Mouse (Mus musculus) hindbrain, embryonic 16.5 days (tissue): ENCODE measurements around the gene Gm49776. TPM values are rescaled to one million over a fixed set of nuclear protein-coding genes. Genes with fewer than 3 reads are reported as not detected.
"Not testable (repeated sequence)": the region's sequence is repeated elsewhere in the genome, so short reads cannot be mapped to it uniquely, and the experiment has no call there.

Experiments
- ATAC-seq: fragments of 200-750 bp; cut with Nextera tagmentation; 2 replicates; pipeline ENCODE4 v1.8.0; 2017; ENCODE audit warnings: moderate TSS enrichment, moderate library complexity
- H3K27ac ChIP-seq: fragments of 300-500 bp; sonication (generic); 2 replicates; pipeline ENCODE4 v1.5.1; 2014; ENCODE audit warnings: low read depth, mild to moderate bottlenecking, control low read depth, low read length, moderate library complexity
- H3K27me3 ChIP-seq: fragments of 300-500 bp; sonication (generic); replicated peaks from 2 replicates; pipeline ENCODE4 v1.6.1; 2014; ENCODE audit warnings: low read length; ENCODE audit not compliant: control insufficient read depth, insufficient read depth
- H3K36me3 ChIP-seq: fragments of 300-500 bp; sonication (generic); 2 replicates; pipeline ENCODE4 v1.6.1; 2014; ENCODE audit warnings: mild to moderate bottlenecking, low read length, moderate library complexity, mixed read lengths; ENCODE audit not compliant: control insufficient read depth, insufficient read depth
- H3K4me1 ChIP-seq: fragments of 300-500 bp; sonication (generic); 2 replicates; pipeline ENCODE4 v1.6.1; 2014; ENCODE audit warnings: low read depth, low read length; ENCODE audit not compliant: control insufficient read depth, insufficient read depth
- H3K4me2 ChIP-seq: fragments of 300-500 bp; sonication (generic); 2 replicates; pipeline ENCODE4 v1.6.1; 2014; ENCODE audit warnings: mild to moderate bottlenecking, low read length, control low read depth, moderate library complexity
- H3K4me3 ChIP-seq: fragments of 300-500 bp; sonication (generic); 2 replicates; pipeline ENCODE4 v1.5.1; 2014; ENCODE audit warnings: mild to moderate bottlenecking, low read length, control low read depth, moderate library complexity
- H3K9ac ChIP-seq: fragments of 300-500 bp; sonication (generic); 2 replicates; pipeline ENCODE4 v1.6.1; 2014; ENCODE audit warnings: low read depth, mild to moderate bottlenecking, control low read depth, low read length, moderate library complexity
- H3K9me3 ChIP-seq: fragments of 300-500 bp; sonication (generic); 2 replicates; pipeline ENCODE4 v1.6.1; 2014; ENCODE audit warnings: mild to moderate bottlenecking, low read length, moderate library complexity; ENCODE audit not compliant: control insufficient read depth
- WGBS: fragments of 180-500 bp; shearing (Covaris S2); extraction: QIAGEN DNeasy Blood & Tissue Kit; methylation state at CpG from one replicate; pipeline ENCODE4 v1.1.7; 2014; 5-methylcytosine and 5-hydroxymethylcytosine counted together
- microRNA counts: library from miRNA; unstranded; fragments of <30 nt; microRNA quantifications from one replicate; lab custom pipeline; 2016
- microRNA-seq: library from miRNA; unstranded; fragments of <30 nt; microRNA quantifications from one replicate; pipeline ENCODE4, GENCODE M21; 2017
- polyA plus RNA-seq: library from polyadenylated mRNA; unstranded; fragments of >200 nt; fragmentation: Nextera tagmentation; extraction: Ambion mirVana; gene quantifications from 2 replicates; pipeline ENCODE4 v1.2.1, GENCODE M21; 2015

Gm49776 gene
- polyA plus RNA-seq, 1 experiment from 2014 or later = not detected

DNA sequence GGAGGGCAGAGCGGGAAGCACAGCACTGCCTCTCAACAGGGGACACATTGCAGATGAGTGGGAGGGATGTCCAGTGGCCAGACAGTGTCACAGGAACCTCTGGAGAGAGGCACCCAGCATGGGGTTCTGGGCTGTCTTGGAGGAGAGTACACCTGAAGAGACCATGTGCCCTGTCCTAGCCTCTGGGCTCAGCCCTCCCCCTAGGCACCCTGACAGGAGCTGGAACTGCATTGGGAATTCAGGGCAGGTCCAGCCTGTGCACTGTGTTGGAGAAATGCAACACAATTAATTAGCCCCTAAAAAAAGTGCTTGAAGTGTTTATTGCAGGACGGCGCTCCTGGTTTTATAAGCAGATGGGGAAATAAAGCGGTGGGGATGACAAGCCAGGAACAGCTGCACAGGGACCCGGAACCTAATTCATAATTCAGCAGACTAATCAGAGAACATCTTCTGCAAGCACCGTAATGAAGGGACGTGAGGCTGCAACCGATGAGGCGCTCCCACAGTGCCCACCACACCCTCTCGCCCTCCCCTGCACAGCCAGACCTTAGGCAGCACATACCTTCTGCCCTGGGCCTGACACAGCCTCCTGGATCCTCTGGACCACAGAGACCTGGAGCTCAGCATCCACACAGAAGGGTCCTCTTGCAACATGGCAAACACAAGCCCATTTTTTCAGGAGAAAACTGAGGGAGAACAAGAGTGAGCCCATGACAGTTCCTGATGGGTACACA is 59.6 kb downstream of the Gm49776 start:
- Histone ChIP-seq H3K27me3 (no peaks in the 10 kb centered on the region), H3K4me2 (no peak overlapping the region), H3K27ac (0 out of 2 replicates have a peak overlapping the region, but pooled peaks have one; percentile 4), H3K36me3 (no peaks in the 10 kb centered on the region), H3K9me3 (no peaks in the 10 kb centered on the region), H3K9ac (no peak overlapping the region), H3K4me3 (no peak overlapping the region), H3K4me1 (peaks cover 18% of the 10 kb centered on the region)
- ATAC-seq = 0 out of 2 replicates have a peak, but pooled peaks have one; percentile 9
- WGBS = 41% methylated on average over 10 of the region's 10 CpGs

DNA sequence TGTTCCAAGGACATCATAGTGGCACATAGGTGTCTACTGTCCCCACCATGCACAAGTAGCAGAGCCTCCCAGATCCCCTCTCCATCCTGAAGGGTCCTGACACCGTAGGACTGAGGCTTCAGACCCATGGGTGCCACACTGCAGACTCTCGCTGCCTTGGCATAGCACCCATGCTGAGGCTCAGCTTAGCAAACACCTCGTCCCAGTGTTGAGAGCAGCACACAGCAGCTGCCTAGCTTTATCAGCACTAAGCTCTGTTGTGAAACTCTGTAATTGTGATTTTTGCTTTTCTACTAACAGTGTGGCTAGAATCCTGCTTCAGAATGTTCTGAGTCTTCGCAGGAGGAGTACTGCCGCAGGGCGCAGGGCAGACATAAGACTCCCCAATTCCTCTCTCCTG is 60.2 kb downstream of the Gm49776 start:
- 85% methylated on average over 6 of the region's 6 CpGs for WGBS
- ATAC-seq = no peak
- no peaks in the 10 kb centered on the region for H3K27me3 ChIP-seq
- H3K4me2 ChIP-seq = no peak overlapping the region
- H3K9ac ChIP-seq = no peak overlapping the region
- H3K36me3 ChIP-seq = no peaks in the 10 kb centered on the region
- H3K27ac ChIP-seq = no peak overlapping the region
- peaks cover 18% of the 10 kb centered on the region for H3K4me1 ChIP-seq
- no peak overlapping the region for H3K4me3 ChIP-seq
- no peaks in the 10 kb centered on the region for H3K9me3 ChIP-seq

DNA sequence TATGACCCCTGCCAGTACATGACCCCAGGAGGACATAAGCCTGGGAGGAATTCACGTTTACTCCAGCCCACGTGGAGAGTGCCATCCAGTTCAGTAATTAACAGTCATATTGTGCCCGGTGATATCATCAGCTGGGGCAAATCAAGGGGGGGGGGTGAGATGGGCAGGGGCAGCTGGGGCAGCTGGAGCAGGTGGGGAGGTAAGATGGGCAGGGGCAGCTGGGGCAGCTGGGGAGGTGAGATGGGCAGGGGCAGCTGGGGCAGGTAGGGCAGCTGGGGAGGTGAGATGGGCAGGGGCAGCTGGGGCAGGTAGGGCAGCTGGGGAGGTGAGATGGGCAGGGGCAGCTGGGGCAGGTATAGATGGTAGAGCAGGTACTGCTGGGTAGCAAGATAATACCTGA is 62.6 kb downstream of the Gm49776 start:
- not testable (repeated sequence) for ATAC-seq, H3K4me3 ChIP-seq, H3K27ac ChIP-seq, H3K4me2 ChIP-seq, H3K9me3 ChIP-seq, H3K27me3 ChIP-seq, H3K36me3 ChIP-seq, H3K9ac ChIP-seq
- WGBS = 46% methylated on average over 3 of the region's 3 CpGs
- peaks cover 18% of the 10 kb centered on the region for H3K4me1 ChIP-seq

MicroRNAs within 50 kb of the gene (microRNA counts, 519-probe panel; counts per million panel counts)
- 2,224 counts per million, percentile 47 among the panel's probes with 10 or more counts for microRNA mmu-miR-1306 (lab: Ali Mortazavi, UCI)

Small RNAs within 50 kb of the gene (microRNA-seq; reads per million reads assigned to microRNA genes)
- gene Gm24572 (not detected), gene Mir1306 (176 reads per million, percentile 56 among the genes with 10 or more reads in this experiment)

Other genes starting within 250 kb of the Gm49776 start
- 145 and 162 TPM in 2 replicates for gene Dgcr6, start 205.5 kb downstream of the Gm49776 start, polyA plus RNA-seq
- 5.7 and 6.8 TPM in 2 replicates for gene Prodh, start 168.1 kb downstream of the Gm49776 start, polyA plus RNA-seq
- 15.6 and 24.3 TPM in 2 replicates for gene Rtn4r, start 130.7 kb downstream of the Gm49776 start, polyA plus RNA-seq
- gene Ccdc188, start 40.4 kb downstream of the Gm49776 start, polyA plus RNA-seq = 0.11 TPM in 1 of 2 replicates, not detected in the other
- gene Zdhhc8, start 23.2 kb downstream of the Gm49776 start, polyA plus RNA-seq = 8.0 and 14.6 TPM in 2 replicates
- gene Trmt2a, start 9.6 kb downstream of the Gm49776 start, polyA plus RNA-seq = 100 and 105 TPM in 2 replicates
- gene Ranbp1, start 9.6 kb downstream of the Gm49776 start, polyA plus RNA-seq = 362 and 365 TPM in 2 replicates
- gene Dgcr8, start 30.9 kb upstream of the Gm49776 start, polyA plus RNA-seq = 25.7 and 28.3 TPM in 2 replicates
- 101 and 112 TPM in 2 replicates for gene Tango2, start 89.8 kb upstream of the Gm49776 start, polyA plus RNA-seq
- gene Arvcf, start 89.9 kb upstream of the Gm49776 start, polyA plus RNA-seq = 68.3 and 80.3 TPM in 2 replicates
- 37.5 and 40.6 TPM in 2 replicates for gene Txnrd2, start 168.1 kb upstream of the Gm49776 start, polyA plus RNA-seq
- 119 and 123 TPM in 2 replicates for gene Comt, start 168.5 kb upstream of the Gm49776 start, polyA plus RNA-seq
- 16.4 and 19.3 TPM in 2 replicates for gene Gnb1l, start 240.4 kb upstream of the Gm49776 start, polyA plus RNA-seq
- gene Rtl10, start 240.6 kb upstream of the Gm49776 start, polyA plus RNA-seq = 3.2 and 3.6 TPM in 2 replicates